Mouse (Mus musculus) CH12.LX (cell line): Measurements from ENCODE around the gene Wdfy3. TPM values are rescaled to one million over a fixed set of nuclear protein-coding genes. Genes with fewer than 3 reads are reported as not detected.

Experiments
- DNase-seq: peaks from one replicate; pipeline ENCODE4 v3.0.0-alpha.2; 2013; ENCODE audit errors: extremely low read depth
- H3K27ac ChIP-seq: 2 replicates; pipeline ENCODE4 v1.5.1; 2012; ENCODE audit warnings: low read depth, mild to moderate bottlenecking, control low read depth, moderate library complexity; ENCODE audit not compliant: insufficient read depth
- H3K27me3 ChIP-seq: replicated peaks from 2 replicates; pipeline ENCODE3; 2012; ENCODE audit warnings: inconsistent platforms
- H3K36me3 ChIP-seq, 2 experiments: replicated peaks in 1 of 2; 2 replicates each; pipeline versions ENCODE3 to v1.6.1; 2012; ENCODE audit warnings: inconsistent platforms in 1 of 2, low read length in 1 of 2, mild to moderate bottlenecking in 1 of 2, mixed read lengths in 1 of 2, moderate library complexity in 1 of 2; ENCODE audit not compliant: control insufficient read depth in 1 of 2, insufficient read depth in 1 of 2
- H3K4me1 ChIP-seq, 2 experiments: 2 replicates each; pipeline ENCODE4 v1.6.1; 2012; ENCODE audit warnings: inconsistent platforms in 1 of 2, moderate library complexity in 1 of 2; ENCODE audit not compliant: insufficient read depth in 2 of 2, control insufficient read depth in 1 of 2
- H3K4me2 ChIP-seq: 2 replicates; pipeline ENCODE4 v1.6.1; 2012; ENCODE audit warnings: low read depth, mild to moderate bottlenecking, control low read depth; ENCODE audit not compliant: poor library complexity, insufficient read depth, severe bottlenecking
- H3K4me3 ChIP-seq, 3 experiments: fragments of 150-350 bp in 1 of 3; sonication (generic) in 1 of 3; replicated peaks in 1 of 3; 2 replicates each; pipeline versions ENCODE3 to v1.5.1; 2011 to 2012; ENCODE audit warnings: low read depth in 2 of 3, low read length in 2 of 3, mild to moderate bottlenecking in 2 of 3, moderate library complexity in 2 of 3, control low read depth in 1 of 3, improper control_type of control experiment in 1 of 3, inconsistent platforms in 1 of 3, mixed read lengths in 1 of 3; ENCODE audit not compliant: poor library complexity in 1 of 3
- H3K79me2 ChIP-seq: replicated peaks from 2 replicates; pipeline ENCODE4 v1.6.1; 2012; ENCODE audit warnings: mild to moderate bottlenecking, moderate library complexity; ENCODE audit not compliant: control insufficient read depth, poor library complexity, insufficient read depth, severe bottlenecking; ENCODE audit errors: extremely low read depth
- H3K9ac ChIP-seq: 2 replicates; pipeline ENCODE4 v1.6.1; 2012; ENCODE audit warnings: low read depth, mild to moderate bottlenecking, control low read depth, moderate library complexity; ENCODE audit not compliant: insufficient read depth
- H3K9me3 ChIP-seq: replicated peaks from 2 replicates; pipeline ENCODE3; 2012; ENCODE audit warnings: low read length, inconsistent platforms, mixed read lengths
- BHLHE40 ChIP-seq: IDR thresholded peaks from 2 replicates; pipeline ENCODE4 v1.6.1; 2011; ENCODE audit warnings: mild to moderate bottlenecking, low read depth, low read length, improper control_type of control experiment
- CHD2 ChIP-seq: IDR thresholded peaks from 2 replicates; pipeline ENCODE4 v1.6.1; 2011; ENCODE audit warnings: low read length, improper control_type of control experiment
- CTCF ChIP-seq, 2 experiments: IDR thresholded peaks in 1 of 2; conservative IDR thresholded peaks in 1 of 2; 2 replicates each; pipeline ENCODE4 v1.5.1; 2011 to 2012; ENCODE audit warnings: low read depth in 2 of 2, low read length in 2 of 2, improper control_type of control experiment in 1 of 2, inconsistent platforms in 1 of 2, mild to moderate bottlenecking in 1 of 2, moderate library complexity in 1 of 2
- ELF1 ChIP-seq: IDR thresholded peaks from 2 replicates; pipeline ENCODE4 v1.6.1; 2014; ENCODE audit warnings: low read depth, mild to moderate bottlenecking, inconsistent platforms, low read length, improper control_type of control experiment
- ETS1 ChIP-seq: conservative IDR thresholded peaks from 2 replicates; pipeline ENCODE4 v1.6.1; 2012; ENCODE audit warnings: low read depth, mild to moderate bottlenecking, inconsistent platforms, low read length, improper control_type of control experiment, moderate library complexity
- GABPA ChIP-seq: IDR thresholded peaks from 2 replicates; pipeline ENCODE4 v1.6.1; 2012; ENCODE audit warnings: low read depth, low read length, improper control_type of control experiment, inconsistent platforms; ENCODE audit not compliant: insufficient replicate concordance
- JUN ChIP-seq: IDR thresholded peaks from 2 replicates; pipeline ENCODE4 v1.6.1; 2011; ENCODE audit warnings: low read depth, mild to moderate bottlenecking, low read length, improper control_type of control experiment, moderate library complexity; ENCODE audit not compliant: insufficient read depth
- KAT2A ChIP-seq: IDR thresholded peaks from 2 replicates; pipeline ENCODE4 v1.6.1; 2012; ENCODE audit warnings: low read length, improper control_type of control experiment, inconsistent platforms; ENCODE audit not compliant: insufficient replicate concordance
- MAFK ChIP-seq: IDR thresholded peaks from 2 replicates; pipeline ENCODE4 v1.6.1; 2011; ENCODE audit warnings: low read length, improper control_type of control experiment; ENCODE audit not compliant: insufficient replicate concordance
- MAZ ChIP-seq: IDR thresholded peaks from 2 replicates; pipeline ENCODE4 v1.6.1; 2012; ENCODE audit warnings: low read depth, mild to moderate bottlenecking, inconsistent platforms, low read length, improper control_type of control experiment, moderate library complexity
- NELFE ChIP-seq: IDR thresholded peaks from 2 replicates; pipeline ENCODE4 v1.6.1; 2011; ENCODE audit warnings: low read depth, low read length, improper control_type of control experiment
- SIN3A ChIP-seq: IDR thresholded peaks from 2 replicates; pipeline ENCODE4 v1.6.1; 2012; ENCODE audit warnings: low read length, improper control_type of control experiment, inconsistent platforms
- SMC3 ChIP-seq: IDR thresholded peaks from 2 replicates; pipeline ENCODE4 v1.6.1; 2011; ENCODE audit warnings: low read depth, low read length, improper control_type of control experiment
- TBP ChIP-seq: conservative IDR thresholded peaks from 2 replicates; pipeline ENCODE4 v1.6.1; 2011; ENCODE audit warnings: low read depth, low read length, improper control_type of control experiment
- TCF12 ChIP-seq: IDR thresholded peaks from 2 replicates; pipeline ENCODE4 v1.6.1; 2014; ENCODE audit warnings: low read depth, mild to moderate bottlenecking, inconsistent platforms, low read length, improper control_type of control experiment
- dilution Hi-C: fragments of 300-500 bp; cut with MboI; formaldehyde crosslinking; loops from 2 replicates; pipeline ENCODE4 v1.14.3; 2020; ENCODE audit warnings: low sequenced_read_pairs; ENCODE audit not compliant: extremely low pct_unique_long_range_greater_than_20kb, extremely low pct_ligation_motif_present
- in situ Hi-C: fragments of 300-500 bp; cut with MboI; formaldehyde crosslinking; loops from 3 replicates; pipeline ENCODE4 v1.14.3; 2019; ENCODE audit warnings: low sequenced_read_pairs, low pct_ligation_motif_present, low pct_unique_long_range_greater_than_20kb, mixed read lengths
- polyA plus RNA-seq: library from polyadenylated mRNA; unstranded; fragments of >175 nt; gene quantifications from 2 replicates; pipeline ENCODE4 v1.2.1, GENCODE M21; 2012; ENCODE audit warnings: low read depth; ENCODE audit not compliant: insufficient read length
- total RNA-seq, 2 experiments: library from RNA; depleted of rRNA; stranded (reverse); fragments of 300-350 nt in 1 of 2; fragments of >200 nt in 1 of 2; gene quantifications; 2 replicates each; pipeline ENCODE4 v1.2.3; 2012 to 2014

Wdfy3 gene
- total and polyA plus RNA-seq, 3 experiments: not detected

DNA sequence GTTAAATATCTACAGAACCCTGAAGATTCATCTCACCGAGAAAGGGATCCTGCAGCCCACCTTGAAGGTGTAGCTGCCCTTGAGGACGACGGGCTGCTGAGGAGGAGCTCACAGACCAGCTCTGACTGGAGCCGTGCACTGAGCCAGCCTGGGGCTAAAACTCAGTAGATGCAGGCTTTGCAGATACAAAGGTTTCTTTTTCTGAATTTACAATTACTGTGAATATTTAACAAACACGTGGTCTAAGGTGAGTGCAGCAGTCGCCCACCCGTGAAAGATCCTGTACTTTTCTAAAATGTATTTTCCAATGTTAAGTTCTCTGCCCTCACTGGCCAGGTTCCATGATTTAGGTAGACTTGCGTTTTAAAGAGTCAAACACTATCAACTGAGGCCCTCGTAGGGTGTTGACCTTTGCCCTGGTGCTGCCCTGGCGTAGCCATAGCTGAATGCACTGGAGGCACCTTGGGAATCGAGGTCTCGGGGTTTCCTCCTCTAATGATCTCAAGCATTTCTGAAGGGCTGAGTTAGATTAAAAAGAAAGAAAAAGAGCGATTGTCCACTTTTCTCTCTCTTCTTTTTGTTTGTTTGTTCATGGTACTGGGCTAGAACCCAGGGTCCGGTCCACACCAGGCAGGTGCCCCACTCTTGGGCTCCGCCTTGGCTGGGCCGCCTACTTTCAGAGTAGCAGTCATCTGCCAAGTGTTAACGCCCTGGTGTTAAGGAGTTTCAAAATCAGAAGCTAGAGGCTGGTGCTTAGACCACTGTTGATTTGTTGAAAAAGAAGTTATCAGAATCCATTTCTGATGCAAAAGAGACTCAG is 248.0 kb downstream of the Wdfy3 start:
- DNase-seq: no peak
- Histone ChIP-seq H3K4me1 (no peaks in the 10 kb centered on the region), H3K79me2 (no peaks in the 10 kb centered on the region), H3K9ac (no peak overlapping the region), H3K36me3 (no peaks in the 10 kb centered on the region), H3K27me3 (no peaks in the 10 kb centered on the region), H3K27ac (no peak overlapping the region), H3K9me3 (peaks cover 91% of the 10 kb centered on the region)
- in situ Hi-C loops: no loop called here
- TF ChIP-seq MAFK (no peak), SMC3 (no peak), GABPA (no peak), CTCF (conservative IDR thresholded peaks at IDR 0.05 in 1 of 2, IDR thresholded peaks at IDR 0.05 in 1 of 2; ENCODE audit: low read depth in 2 of 2, low read length in 2 of 2) (no peak), KAT2A (no peak), SIN3A (no peak), ETS1 (no peak)
- TF ChIP-seq, all 38 proteins: peak for 0
- dilution Hi-C loops: no loop called here
- no peak overlapping the region for H3K4me3 ChIP-seq
- H3K4me2 ChIP-seq: no peak overlapping the region

DNA sequence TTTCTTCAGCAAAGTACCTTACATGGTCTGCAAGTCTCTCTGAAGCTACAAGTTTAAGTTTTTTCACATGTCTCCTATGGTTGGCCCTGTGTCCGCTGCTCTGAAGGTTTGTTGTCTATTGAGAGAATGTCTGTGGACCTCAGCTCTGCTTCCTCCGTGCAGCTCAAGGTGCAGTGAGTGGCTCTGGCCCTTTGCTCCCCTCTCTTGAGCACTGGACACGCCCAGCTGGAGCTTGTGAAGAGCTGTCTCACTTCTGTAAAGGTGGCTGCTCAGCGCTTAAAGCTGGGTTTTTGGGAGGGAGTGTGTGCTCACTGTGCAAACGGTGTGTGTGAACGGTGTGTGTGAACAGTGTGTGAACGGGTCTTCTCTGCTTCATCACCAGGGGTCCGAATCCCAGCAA is 248.7 kb downstream of the Wdfy3 start:
- no peak overlapping the region for H3K4me3 ChIP-seq
- in situ Hi-C loops (no loop called here), dilution Hi-C loops (no loop called here)
- H3K9me3 ChIP-seq: peaks cover 91% of the 10 kb centered on the region
- H3K9ac ChIP-seq: no peak overlapping the region
- H3K79me2 ChIP-seq: no peaks in the 10 kb centered on the region
- no peak for DNase-seq
- no peaks in the 10 kb centered on the region for H3K27me3 ChIP-seq
- no peak for TF ChIP-seq NELFE
- no peak for TF ChIP-seq ELF1
- TF ChIP-seq MAFK: no peak
- TF ChIP-seq JUN: no peak
- TF ChIP-seq CHD2: no peak
- TF ChIP-seq TCF12: no peak
- no peak for TF ChIP-seq TBP
- TF ChIP-seq MAZ: no peak
- TF ChIP-seq BHLHE40: no peak
- no peak for TF ChIP-seq GABPA
- H3K4me1 ChIP-seq: no peaks in the 10 kb centered on the region
- no peak overlapping the region for H3K4me2 ChIP-seq
- H3K36me3 ChIP-seq: no peaks in the 10 kb centered on the region
- H3K27ac ChIP-seq: no peak overlapping the region
